Mouse (Mus musculus): Measurements from ENCODE around the gene Frmd4b.

Frmd4b gene

DNA sequence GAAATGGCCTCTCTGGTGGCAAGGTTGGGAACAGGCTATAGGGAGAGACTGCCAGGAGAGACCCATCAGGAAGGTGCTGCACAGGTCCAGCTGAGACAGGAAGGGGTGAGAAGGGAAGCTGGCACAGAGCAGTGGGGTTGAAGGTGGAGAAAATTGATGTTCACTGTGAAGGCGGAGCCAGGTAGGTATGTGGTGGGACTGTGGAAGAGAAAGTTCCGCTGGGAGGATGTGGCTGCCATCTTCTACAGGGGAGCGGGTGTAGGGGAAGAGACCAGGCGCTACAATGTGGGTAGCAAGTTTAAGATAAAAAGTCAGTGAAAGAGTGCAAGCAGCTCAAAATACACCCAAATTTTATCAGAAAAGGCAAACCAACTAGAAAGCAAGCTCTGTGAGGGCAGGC lies 143.7 kb downstream of the Frmd4b start:
- no peak for DNase-seq (ENCODE audit: low spot score)

DNA sequence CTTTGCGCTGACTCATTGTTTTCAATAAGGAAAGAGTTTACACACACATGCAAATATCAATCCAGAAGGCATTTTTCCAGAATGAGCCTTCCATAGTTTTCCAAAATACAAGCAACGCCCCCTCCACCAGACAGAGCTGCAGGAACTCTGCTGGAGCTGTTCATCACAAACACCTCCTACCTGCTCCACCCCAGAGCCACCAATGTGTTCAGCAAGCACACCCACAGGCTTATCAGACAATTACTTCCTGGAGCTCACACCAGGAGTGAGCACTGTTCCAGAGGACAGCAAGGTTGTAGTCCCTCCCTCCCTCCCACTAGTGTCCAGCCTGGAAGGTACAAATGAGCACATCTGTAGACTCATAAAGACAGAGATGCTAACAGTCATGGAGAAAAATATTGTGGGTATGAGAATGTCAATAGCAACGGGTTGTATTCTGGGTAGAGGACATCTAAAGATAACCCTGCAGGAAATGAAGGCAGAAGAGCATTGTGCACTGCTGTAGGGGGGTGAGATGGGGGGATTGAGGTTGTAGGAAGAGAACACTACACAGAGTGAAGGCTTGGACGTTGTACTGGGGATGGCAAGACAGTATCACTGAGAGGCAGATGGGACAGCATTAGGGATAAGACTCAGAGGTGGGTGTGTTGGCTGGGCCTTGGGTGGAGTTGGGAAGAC lies 144.3 kb downstream of the Frmd4b start:
- DNase-seq (ENCODE audit: low spot score): no peak

DNA sequence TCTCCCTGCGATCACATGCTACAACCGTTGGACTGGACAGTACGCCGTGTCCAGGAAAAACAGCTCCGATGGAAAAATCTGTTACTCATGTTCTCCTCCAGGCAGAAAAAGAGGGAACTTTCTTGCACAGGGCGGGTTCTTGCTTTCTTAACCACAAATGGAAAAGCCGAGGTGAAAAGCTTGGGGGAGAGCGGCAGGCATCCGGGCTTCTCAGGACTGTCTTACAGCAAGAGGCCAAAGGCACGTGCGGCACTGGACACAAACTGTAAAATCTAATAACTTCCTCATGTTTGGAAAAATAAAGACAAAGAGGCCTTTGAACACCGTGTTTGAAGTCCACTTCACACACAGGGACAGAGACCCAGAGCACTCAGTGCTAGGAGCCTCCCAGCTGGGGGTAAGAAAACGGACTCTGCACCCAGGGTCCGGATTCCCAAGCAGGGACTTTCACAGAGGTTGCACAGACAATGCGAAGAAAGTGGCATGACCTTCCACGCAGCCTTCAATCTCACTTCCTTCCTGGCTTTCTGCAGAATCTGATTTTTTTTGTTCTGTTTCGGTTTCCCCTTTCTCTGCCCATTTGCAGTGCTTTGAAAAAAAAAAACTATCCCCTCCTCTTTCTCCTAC lies 153.3 kb downstream of the Frmd4b start:
- DNase-seq (ENCODE audit: low spot score): no peak

DNA sequence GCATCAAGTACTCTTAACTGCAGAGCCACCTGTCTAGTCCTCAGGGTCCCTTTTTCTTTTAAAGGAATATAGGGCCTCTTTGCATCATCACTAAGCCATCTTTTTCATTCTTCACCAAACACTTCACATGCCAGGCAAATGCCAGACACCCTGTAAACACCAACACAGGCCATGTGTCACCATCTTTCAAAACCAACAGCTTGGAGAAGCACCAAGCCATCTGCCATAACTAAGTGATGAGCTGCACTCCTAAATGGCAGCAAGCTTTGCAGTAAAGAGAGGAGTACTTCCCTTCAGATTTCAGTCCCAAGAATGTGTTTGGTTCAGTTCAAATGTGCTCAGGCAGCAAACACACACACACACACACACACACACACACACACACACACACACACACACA lies 154.9 kb downstream of the Frmd4b start:
- DNase-seq (ENCODE audit: low spot score): no peak

DNA sequence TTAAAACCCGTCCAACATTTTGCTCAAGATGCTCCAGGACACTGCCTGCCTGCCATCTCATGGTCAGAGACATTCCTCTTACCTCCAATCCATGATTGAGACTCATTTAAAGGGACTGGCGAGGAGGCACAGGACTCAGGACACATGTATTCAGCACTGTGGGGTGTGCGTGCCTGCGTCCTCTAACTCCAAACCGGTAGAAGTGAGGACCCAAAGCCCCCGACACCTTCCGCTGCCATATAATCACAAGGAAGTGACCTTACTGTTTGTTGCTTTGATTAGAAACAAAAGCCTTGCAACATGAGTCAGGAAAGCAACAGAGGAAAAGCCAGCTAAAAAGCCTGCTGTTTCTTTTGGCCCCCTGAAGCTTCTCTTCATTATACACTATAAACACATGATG lies 158.2 kb downstream of the Frmd4b start:
- no peak for DNase-seq (ENCODE audit: low spot score)

DNA sequence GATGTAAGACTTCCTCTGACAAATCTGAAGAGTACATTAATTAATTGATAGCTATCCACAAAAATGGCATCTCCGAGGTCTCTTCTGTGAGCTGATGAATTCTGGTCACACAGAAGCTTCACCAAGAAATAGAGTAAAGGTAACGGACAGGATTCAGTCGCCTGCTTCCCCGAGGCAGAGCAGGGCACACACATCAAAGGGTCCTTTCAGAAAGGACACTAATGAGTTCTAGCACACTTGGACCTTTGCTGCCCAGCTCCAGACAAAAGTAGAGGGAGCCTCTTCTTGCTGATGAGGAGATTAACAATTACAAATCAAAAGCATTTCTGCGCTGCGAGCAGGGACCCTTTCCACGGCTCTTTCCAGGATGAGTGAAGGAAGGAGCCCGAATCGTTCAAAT lies 159.0 kb downstream of the Frmd4b start:
- DNase-seq (ENCODE audit: low spot score): no peak

DNA sequence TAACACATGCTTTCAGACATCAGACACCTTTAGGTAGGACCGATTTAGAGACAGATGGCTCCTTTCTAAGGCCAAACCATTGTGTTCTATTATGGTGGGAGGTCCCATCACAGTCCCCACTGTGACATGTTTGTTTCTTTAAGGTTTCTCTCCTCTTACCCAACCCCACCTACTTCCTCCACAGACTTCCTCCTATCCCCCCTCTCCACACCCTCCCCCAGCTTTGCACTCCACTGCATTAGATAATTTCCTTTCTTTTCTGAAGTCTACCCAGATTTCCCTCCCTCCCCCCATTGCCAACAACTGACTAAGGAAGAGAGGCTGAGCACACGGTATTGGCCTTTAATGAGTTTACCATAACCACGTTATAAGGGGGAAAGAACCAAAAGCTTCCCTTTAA lies 159.4 kb downstream of the Frmd4b start:
- DNase-seq (ENCODE audit: low spot score): peak; percentile 50

DNA sequence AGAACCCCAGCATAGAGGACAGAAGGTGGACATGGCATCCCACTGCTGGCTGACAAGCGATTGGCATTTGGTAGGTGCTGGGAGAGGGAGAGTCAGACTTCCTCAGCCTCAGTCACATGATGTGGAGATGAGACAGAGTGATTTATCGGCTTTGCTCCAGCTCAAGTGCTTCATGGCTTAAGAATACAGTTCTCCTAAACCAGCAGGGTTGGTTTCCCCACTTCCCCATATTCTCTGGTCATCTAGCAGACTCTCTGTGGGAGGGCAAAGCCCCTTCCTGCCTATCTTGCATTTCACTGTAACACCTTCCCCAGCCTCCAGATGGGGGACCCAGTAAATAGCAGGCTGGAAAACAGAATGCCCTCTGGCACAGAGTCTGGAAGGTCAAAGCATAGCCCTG lies 160.1 kb downstream of the Frmd4b start:
- no peak for DNase-seq (ENCODE audit: low spot score)

DNA sequence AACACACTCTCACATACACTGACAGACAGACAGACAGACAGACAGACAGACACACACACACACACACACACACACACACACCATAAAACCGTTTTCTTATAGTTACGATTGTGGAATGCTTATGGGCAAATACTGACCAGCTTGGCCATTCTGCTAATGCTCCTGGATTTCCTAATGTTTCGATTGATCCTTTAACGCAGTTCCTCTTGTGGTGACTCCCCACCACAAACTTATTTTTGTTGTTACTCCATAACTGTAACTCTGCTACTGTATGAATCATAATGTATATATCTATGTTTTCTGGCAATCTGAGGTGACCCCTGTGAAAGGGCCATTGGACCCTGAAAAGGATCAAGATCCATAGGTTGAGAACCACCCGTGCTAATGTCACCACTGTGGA lies 165.1 kb downstream of the Frmd4b start:
- DNase-seq (ENCODE audit: low spot score): no peak

DNA sequence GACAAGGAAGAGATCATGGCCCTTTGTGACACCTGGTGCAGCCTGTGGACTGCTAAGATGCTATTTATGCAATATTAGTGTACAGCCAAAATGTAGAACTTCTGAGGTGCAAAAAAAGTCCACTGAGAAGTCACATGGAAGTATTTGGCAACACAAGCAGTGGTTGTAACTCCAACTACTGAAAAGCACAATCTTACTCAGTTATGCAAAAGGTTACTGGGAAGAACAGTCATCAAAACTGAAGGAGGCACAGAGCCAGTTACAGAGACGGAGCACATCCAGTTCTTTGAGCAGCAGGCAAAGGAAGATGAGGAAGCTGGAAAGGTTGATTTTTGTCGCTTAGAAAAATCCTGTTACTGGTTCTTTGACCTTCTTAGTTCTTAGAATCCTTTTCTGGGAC lies 167.5 kb downstream of the Frmd4b start:
- no peak for DNase-seq (ENCODE audit: low spot score)

DNA sequence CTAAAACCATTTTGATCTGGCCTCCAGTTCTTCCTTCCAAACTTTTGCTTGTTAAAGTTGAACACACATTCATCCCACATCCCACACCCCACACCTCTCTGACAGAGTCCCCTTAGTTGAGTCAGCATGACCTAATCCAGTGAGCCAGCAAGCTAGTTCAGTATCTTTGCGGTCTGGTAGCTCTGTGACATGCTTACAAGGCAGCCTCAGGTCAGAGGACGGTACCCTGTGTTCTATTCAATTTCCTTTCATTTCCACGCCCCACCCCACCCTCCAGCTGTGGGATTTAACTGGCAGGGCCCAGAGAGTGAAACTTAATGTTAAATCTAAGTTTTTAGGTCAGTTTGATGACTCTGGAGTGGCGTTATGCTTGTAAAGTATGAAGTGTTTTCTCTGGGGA lies 170.3 kb downstream of the Frmd4b start:
- no peak for DNase-seq (ENCODE audit: low spot score)

DNA sequence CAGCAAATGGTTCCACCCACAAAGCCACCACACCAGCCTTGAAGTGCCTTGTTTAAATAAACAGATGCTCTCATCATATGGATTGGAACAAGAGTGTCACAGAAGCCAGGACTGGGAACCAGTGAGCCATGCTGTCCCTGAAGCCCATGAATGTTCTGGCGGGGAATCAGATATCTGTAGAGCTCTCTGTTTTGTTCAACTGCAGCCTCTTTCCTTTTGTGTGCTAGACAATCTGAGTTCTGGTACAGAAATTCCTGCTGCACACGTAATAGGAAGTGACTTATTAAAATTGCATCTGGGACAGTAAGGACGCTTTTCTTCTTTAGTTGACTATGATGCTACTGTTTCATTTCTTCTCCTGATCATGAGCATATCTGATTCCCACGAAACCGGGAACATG lies 173.2 kb downstream of the Frmd4b start:
- no peak for DNase-seq (ENCODE audit: low spot score)

DNA sequence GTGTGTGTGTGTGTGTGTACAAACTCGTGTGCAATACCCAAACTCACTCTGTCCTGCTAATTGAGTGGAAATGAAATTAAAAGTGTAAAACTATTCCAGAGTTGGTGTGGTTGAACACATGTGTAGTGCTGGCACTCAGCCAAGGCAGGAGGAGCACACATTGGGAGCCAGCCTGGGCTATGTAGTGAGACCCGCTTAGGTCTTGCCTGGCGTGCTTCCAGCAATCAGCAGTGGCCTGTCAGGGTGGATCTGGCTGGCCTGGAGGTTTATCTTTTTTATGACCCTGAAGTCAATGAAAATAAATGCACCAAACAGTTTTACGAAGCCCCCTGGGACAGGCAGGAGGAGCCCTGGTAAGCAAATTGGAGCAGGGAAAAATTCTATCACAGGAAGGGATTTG lies 173.8 kb downstream of the Frmd4b start:
- DNase-seq (ENCODE audit: low spot score): no peak

DNA sequence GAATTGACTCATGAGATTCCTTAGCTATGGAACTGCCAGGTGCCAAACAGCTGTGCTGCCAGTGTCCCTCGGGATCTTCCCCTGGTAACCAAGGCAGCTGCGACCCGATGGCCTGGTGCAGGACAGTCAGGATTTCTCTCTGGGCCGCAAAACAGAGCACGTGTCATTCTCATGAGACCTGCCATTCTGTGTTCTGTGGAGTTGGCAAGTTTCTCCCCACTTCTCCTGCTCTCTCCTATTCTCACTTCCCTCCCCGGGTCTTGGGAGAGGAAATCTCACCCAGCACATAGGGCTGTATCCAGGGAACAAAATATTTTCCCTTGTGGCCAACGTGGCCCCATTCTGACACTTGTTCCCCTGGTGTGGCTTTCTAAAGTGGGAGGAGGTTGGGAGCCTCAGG lies 176.0 kb downstream of the Frmd4b start:
- no peak for DNase-seq (ENCODE audit: low spot score)

DNA sequence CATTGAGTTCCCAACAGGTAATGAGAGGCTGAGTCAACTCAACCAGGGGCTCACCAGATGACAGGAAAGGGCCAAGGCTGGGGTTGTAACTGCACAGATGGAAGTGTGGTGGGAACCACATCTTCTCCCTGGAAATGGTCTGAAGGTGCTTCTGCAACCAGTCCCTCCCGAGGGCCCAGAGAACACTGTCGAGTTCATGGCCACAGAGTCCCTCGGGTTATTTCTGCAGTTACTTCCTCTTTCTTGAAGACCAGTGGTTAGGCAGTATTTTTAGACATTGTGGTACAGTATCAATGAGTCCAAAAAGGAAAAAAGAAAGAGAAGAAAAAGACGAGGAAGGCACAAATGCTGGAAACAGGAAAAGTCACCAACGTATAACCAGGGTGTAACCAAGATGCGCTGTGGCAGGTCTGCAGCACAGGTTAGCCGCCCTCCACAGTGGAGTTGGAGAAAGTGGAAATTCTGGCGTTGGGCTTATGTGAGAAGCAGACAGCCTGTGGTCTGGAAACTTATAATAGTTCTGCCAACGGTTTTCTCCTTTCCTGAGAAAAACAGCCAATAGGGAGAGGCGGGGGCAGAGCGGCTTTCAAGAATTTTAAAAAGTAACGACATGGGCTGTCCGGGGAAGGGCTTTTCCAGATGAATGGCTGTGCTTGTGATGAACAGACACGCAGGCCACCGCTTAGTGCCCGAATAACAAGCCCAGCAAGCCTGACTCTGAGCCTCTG lies 178.3 kb downstream of the Frmd4b start:
- no peak for DNase-seq (ENCODE audit: low spot score)

DNA sequence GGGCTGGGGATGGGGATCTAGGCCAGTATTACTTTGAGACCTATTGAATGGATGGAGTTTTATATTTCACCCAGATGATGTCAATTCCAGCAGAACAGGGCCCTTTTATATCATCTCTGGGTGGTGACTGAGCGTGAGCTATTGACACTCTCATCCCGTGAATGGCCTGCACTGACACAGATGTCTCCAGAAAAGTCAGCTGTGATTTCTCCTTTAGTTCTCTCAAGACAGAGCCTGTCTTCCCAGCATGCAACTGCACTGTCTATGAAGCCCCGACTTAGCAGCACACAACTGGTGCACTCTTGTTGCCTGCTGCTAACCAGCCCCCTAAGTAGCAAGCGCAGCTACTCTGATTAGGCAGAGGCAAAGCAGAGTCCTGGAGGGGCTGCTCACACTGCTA lies 182.6 kb downstream of the Frmd4b start:
- DNase-seq (ENCODE audit: low spot score): no peak

DNA sequence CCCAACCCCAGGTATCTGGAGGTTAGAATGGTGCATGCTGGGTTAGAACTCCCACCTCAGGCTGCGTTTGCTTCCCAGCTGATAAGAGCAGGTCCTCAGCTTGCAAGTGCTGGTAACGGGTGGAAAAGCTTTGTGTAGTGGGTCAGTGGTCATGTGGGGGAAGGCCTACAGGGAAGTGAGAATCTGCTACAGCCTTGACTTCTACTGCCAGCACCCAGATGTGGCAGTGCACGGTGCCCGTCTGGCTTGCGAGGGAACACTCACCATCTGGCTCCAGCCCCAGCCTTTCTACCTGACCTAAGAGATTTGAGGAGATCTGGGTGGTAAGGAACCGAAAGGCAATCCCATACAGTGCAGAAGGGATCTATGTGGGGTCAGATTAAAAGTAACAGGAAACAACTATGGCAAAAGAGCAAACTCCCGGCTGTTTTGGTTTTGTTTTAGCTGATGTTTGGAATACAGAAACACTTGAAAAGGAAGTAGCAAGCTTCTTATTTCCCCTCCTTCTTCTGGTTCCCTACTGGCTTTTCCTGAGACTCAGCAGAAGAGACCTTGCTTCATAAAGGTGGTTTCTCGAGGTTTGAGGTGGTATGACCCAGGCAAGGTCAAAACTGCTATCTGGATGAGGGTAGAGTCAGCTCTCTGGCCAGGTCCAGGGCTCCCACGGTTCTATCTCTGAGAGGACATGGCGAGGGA lies 185.9 kb downstream of the Frmd4b start:
- no peak for DNase-seq (ENCODE audit: low spot score)

DNA sequence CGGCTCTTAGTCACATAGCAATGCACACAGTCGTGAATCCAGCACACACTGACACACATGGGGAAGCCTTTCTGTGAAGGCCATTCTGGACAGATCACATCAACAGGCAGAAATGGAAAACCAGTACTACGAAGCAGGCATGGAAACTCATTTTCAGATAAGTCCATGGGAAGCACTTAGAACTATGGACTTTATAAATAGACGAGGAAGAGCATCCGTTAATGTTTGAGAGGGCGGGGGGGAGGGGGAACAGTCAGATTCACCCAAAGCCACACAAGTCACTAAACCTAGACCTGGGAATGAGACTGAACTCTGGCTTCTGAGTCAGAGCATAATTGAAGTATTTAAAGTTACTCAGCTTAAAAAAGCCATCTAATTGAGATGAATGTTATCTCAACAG lies 186.8 kb downstream of the Frmd4b start:
- DNase-seq (ENCODE audit: low spot score): no peak

DNA sequence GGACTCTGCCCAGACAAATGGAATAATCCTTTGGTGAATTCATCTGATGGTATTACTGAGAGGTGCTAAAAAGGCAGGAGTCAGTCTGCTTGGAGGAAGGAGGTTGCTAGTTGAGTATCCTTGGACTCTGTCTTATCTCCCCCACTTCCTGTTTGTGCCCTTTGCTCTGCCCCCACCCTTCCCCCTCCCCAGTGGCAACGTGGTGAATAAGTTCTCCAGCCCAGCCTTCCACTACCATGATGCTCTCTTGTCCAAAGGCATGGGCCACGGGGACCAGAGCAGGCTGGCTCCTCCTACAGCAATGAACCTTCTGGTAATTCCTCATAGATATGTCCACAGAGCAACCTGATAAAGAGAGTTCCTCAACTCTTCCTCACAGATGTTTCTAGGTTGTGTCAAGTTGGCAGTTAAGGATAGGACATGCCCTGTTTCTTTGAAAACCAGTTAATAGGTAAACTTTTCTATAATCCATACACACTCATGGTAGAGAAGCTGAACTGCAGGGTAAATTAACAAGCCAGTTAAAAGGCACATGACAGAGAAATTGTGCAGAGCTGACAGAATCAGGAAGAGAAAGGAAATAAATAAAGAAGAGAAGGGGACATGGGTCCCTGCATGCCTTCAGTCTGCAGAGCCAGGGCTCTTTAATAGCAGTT lies 187.5 kb downstream of the Frmd4b start:
- no peak for DNase-seq (ENCODE audit: low spot score)

DNA sequence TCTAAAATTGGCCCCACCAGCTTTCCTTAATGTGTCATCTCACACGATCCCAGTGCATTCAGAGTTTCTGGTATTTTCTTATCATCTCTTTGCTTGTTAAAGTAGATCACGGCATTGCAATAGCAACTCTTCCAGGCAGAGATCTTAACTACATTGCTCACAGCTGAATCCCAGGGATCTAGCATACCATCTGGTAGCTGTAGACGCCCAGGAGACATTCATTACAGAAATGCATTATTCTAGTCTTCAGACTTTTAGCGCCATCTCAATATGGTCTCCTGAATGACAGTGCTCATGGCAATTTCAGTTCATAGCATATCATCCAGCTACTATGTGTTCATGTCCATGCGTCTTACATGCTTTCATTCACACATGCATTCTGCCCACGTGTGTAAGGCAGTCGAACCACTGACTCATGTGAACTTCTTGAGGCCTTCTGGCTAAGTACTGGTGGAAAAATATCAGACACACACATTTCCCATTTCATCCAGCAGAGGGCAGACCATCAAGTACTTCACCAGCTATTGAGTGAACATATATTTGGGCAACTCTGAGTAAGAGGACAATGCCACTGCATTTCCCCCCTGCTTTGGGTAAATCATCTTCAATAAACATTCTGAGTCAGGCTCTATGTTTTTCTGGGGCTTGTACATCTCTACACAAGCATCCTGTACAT lies 197.4 kb downstream of the Frmd4b start:
- peak; percentile 91 for DNase-seq (ENCODE audit: low spot score)

DNA sequence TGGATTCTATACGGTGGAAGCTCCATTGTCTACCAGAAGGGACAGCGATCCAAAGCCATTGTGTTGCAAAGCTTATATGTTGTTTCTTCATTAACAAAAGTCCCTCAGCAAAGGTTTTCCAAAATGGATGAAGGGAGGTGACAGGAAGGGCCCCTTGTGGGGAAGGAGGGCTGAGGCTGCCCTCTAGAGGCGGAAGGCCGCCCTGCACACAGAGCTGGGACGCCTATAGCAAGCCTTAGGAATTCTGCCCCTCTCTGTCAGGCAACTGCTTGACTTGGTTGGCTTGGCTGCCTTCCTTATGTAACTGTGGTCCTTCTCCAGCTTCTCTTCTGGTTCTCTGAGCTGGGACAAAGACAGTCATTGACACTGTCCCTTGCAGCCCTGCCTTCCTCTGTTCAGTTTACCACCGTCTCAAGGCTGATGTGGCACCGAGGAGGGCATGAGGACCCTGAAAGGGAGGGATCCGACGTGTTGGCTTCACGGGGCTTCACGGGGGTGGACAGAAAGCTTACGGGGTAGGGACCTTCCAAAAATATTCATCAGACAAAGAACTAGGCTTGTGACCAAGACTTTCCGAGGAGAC lies 200.3 kb downstream of the Frmd4b start:
- peak; percentile 84 for DNase-seq (ENCODE audit: low spot score)

Measured in embryo, embryonic 10.5 days (tissue).